Mouse (Mus musculus): ENCODE results near the gene Rps23. TPM values are rescaled to one million over a fixed set of nuclear protein-coding genes. Genes with fewer than 3 reads are reported as not detected.
"Not testable (repeated sequence)": the region's sequence is repeated elsewhere in the genome, so short reads cannot be mapped to it uniquely, and the experiment has no call there.

Rps23 gene
- polyA plus RNA-seq, 1 experiment from 2014 or later: 114 TPM

DNA sequence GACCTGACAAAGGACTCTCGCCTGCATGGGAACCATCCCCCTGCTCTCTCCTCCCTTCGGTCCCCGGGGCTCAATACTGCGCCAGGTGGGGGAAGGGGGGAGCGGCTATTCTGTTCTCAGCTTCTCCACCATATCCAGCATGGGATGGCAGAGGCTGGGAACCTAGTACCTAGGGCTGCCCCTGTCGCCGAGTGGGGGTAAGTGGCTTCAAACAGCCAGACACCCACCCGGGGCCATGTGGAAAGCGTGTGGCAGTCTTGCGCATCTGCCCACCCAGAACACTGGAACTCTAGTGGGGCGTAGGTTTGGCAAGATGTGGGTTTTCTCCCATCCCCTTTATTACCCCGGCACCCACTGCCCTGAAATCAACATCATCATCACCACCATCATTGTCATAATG is 15.4 kb upstream of the Rps23 start:
- Histone ChIP-seq H3K27ac (ENCODE audit: low read length) (no peak overlapping the region), H3K4me2 (ENCODE audit: low read length) (no peak overlapping the region), H3K9ac (replicated peaks; ENCODE audit: low read depth, low read length) (no peak overlapping the region), H3K36me3 (ENCODE audit: control insufficient read depth, insufficient read depth) (no peaks in the 10 kb centered on the region), H3K4me3 (replicated peaks; ENCODE audit: low read length) (no peak overlapping the region), H3K9me3 (ENCODE audit: control insufficient read depth, low read length) (no peaks in the 10 kb centered on the region), H3K27me3 (replicated peaks; ENCODE audit: control insufficient read depth, insufficient read depth, low read length) (no peaks in the 10 kb centered on the region), H3K4me1 (replicated peaks; ENCODE audit: control insufficient read depth, insufficient read depth, low read length) (no peaks in the 10 kb centered on the region)
- WGBS: 88% methylated on average over 12 of the region's 12 CpGs
- ATAC-seq: no peak

DNA sequence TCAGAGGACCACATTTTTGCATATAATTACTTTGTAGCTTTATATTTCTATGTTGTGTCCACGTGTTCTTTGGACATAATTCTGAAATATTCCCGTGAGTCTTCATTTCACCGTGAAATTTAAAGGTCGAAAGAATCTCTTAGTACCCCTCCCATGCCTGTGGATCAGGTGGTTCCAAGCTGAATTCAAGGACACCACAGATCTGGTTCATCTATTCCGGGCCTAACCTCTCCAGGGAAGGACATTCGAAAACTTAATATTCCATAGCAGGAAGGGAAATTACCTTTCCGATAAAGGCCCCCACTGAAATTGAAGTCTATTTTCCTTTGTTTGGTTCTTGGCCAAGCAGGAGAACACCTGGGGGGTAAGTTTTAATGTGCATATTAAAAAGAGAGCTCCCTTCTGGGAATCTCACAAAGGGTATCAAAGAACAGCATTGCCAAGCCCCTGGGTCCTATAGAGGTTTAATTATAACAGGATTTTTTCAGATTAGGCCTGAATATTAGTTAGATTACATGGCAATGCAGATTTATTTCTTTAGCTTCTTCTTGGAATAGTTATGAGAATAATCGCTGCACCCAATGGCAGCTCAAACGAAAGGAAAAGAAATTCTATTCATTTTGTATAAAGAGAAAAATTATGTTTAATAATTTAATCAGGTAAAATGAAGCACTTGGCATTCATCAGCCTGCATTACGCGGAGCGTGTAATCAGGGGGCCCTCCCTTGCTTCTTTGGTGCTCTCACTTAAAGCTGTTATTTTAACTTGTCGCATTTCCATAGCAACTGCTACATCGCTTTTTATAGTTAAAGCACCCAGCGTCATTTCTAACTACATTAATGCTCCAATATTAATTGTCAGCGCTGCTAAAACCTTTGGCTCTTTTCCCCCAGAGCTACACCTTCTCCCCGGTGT is 9.7 kb upstream of the Rps23 start:
- H3K9ac ChIP-seq (replicated peaks; ENCODE audit: low read depth, low read length): no peak overlapping the region
- no peak overlapping the region for H3K4me3 ChIP-seq (replicated peaks; ENCODE audit: low read length)
- WGBS: 33% methylated on average over 17 of the region's 17 CpGs
- peak; percentile 89 for ATAC-seq
- H3K4me2 ChIP-seq (ENCODE audit: low read length): no peak overlapping the region; the same call in 1 of the 2 replicates
- H3K27me3 ChIP-seq (replicated peaks; ENCODE audit: control insufficient read depth, insufficient read depth, low read length): no peaks in the 10 kb centered on the region
- H3K9me3 ChIP-seq (ENCODE audit: control insufficient read depth, low read length): no peaks in the 10 kb centered on the region
- peaks cover 14% of the 10 kb centered on the region for H3K4me1 ChIP-seq (replicated peaks; ENCODE audit: control insufficient read depth, insufficient read depth, low read length)
- H3K36me3 ChIP-seq (ENCODE audit: control insufficient read depth, insufficient read depth): no peaks in the 10 kb centered on the region
- H3K27ac ChIP-seq (ENCODE audit: low read length): peak overlapping the region; percentile 89

DNA sequence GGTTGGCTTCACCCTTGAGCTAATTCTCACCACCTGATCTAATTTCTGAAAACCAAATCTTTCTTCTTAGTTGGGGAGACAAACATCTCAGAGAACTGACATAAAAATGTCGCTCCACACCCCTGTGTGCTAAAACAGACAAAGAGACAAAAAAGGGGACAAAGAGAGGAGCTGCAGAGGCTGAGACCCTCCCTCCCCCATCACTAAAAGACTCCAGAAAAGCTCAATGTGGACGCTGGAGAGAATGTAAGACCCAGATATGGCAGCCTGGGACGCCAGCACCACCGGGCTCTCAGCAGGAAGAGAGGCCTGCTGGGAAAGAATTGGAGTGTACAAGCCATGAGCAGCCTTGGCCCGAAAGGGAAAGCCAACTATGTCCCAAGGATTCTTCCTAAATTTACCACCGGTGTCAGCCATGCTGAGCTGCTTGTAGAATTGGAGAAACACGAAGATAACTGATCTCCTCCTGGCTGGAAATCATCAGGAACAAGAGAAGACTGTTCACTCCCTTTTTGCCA is 9.0 kb upstream of the Rps23 start:
- Histone ChIP-seq H3K36me3 (ENCODE audit: control insufficient read depth, insufficient read depth) (no peaks in the 10 kb centered on the region), H3K4me1 (replicated peaks; ENCODE audit: control insufficient read depth, insufficient read depth, low read length) (peaks cover 14% of the 10 kb centered on the region), H3K4me3 (replicated peaks; ENCODE audit: low read length) (no peak overlapping the region), H3K9me3 (ENCODE audit: control insufficient read depth, low read length) (no peaks in the 10 kb centered on the region), H3K4me2 (ENCODE audit: low read length) (peak overlapping the region; percentile 26), H3K27me3 (replicated peaks; ENCODE audit: control insufficient read depth, insufficient read depth, low read length) (no peaks in the 10 kb centered on the region), H3K9ac (replicated peaks; ENCODE audit: low read depth, low read length) (no peak overlapping the region; the same call in 1 of the 2 replicates), H3K27ac (ENCODE audit: low read length) (peak overlapping the region; percentile 89)
- 30% methylated on average over 7 of the region's 7 CpGs for WGBS
- peak; percentile 39; the same call in 1 of the 2 replicates for ATAC-seq

DNA sequence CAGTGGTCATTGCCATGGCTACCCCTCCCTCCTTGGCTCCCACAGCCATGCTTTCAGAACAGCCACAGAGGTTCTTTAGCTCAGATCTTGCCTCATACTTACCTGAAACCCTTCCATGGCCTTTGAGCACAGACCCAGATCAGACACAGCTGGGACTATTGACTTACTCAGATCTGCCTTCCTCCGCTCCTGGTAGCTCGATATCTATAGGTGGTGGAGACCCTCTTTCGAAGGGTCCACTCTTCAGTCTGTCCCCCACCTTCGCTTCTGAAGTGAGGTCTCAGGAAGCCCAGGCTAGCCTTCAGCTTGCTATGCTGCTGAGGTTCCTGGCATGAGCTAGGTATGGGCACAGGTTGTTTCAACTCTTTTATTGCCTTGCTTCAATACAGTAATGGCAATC is 8.0 kb upstream of the Rps23 start:
- Histone ChIP-seq H3K36me3 (ENCODE audit: control insufficient read depth, insufficient read depth) (no peaks in the 10 kb centered on the region), H3K9me3 (ENCODE audit: control insufficient read depth, low read length) (no peaks in the 10 kb centered on the region), H3K4me2 (ENCODE audit: low read length) (no peak overlapping the region), H3K27me3 (replicated peaks; ENCODE audit: control insufficient read depth, insufficient read depth, low read length) (no peaks in the 10 kb centered on the region), H3K4me1 (replicated peaks; ENCODE audit: control insufficient read depth, insufficient read depth, low read length) (peaks cover 14% of the 10 kb centered on the region), H3K4me3 (replicated peaks; ENCODE audit: low read length) (no peak overlapping the region), H3K27ac (ENCODE audit: low read length) (no peak overlapping the region), H3K9ac (replicated peaks; ENCODE audit: low read depth, low read length) (no peak overlapping the region)
- ATAC-seq: no peak
- 94% methylated on average over 4 of the region's 4 CpGs for WGBS

DNA sequence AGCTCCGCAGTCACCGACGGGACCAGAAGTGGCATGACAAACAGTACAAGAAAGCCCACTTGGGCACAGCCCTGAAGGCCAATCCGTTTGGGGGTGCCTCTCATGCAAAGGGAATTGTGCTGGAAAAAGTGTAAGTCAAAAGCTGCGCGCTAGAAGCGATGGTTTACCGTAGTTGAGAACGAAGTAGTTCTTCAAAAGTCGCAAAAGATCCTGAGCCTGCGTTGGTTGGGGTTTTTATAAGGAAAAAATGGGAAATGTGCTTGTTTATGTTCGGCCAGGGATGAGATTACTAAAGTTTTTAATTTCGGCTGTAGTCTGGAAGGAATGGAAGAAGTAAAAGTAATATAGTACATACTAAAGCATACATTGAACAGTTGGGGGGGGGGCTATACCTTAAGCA is 859 bp downstream of the Rps23 start:
- not testable (repeated sequence) for H3K27me3 ChIP-seq (replicated peaks; ENCODE audit: control insufficient read depth, insufficient read depth, low read length); ATAC-seq; H3K4me1 ChIP-seq (replicated peaks; ENCODE audit: control insufficient read depth, insufficient read depth, low read length); H3K9me3 ChIP-seq (ENCODE audit: control insufficient read depth, low read length); H3K27ac ChIP-seq (ENCODE audit: low read length)
- peaks cover 12% of the 10 kb centered on the region for H3K36me3 ChIP-seq (ENCODE audit: control insufficient read depth, insufficient read depth)
- H3K4me2 ChIP-seq (ENCODE audit: low read length): peak overlapping the region; percentile 68
- peak overlapping the region; percentile 93 for H3K9ac ChIP-seq (replicated peaks; ENCODE audit: low read depth, low read length)
- WGBS: 1% methylated on average over 13 of the region's 13 CpGs
- H3K4me3 ChIP-seq (replicated peaks; ENCODE audit: low read length): peak overlapping the region; percentile 84

DNA sequence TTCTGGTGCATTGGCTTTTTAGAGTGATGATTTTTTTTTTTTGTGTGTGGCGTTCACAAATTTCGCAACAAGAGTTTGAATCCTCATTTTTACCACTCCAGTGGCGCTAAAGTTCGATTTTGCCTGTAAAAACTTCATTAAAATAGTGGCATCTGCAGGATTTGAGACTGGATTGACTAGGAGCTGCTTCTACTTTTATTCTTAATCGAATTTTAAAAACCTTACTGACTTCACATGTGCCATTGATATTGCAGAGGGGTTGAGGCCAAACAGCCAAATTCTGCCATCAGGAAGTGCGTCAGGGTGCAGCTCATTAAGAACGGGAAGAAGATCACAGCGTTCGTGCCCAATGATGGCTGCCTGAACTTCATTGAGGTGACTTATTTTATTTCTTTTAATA is 1.3 kb downstream of the Rps23 start:
- peak overlapping the region; percentile 93; the same call in 1 of the 2 replicates for H3K9ac ChIP-seq (replicated peaks; ENCODE audit: low read depth, low read length)
- H3K4me3 ChIP-seq (replicated peaks; ENCODE audit: low read length): peak overlapping the region; percentile 84
- H3K4me2 ChIP-seq (ENCODE audit: low read length): peak overlapping the region; percentile 68
- H3K4me1 ChIP-seq (replicated peaks; ENCODE audit: control insufficient read depth, insufficient read depth, low read length): peaks cover 6% of the 10 kb centered on the region; the same call in 1 of the 2 replicates
- H3K27me3 ChIP-seq (replicated peaks; ENCODE audit: control insufficient read depth, insufficient read depth, low read length): no peaks in the 10 kb centered on the region
- H3K9me3 ChIP-seq (ENCODE audit: control insufficient read depth, low read length): no peaks in the 10 kb centered on the region
- ATAC-seq: no peak
- no peak overlapping the region for H3K27ac ChIP-seq (ENCODE audit: low read length)
- peaks cover 12% of the 10 kb centered on the region for H3K36me3 ChIP-seq (ENCODE audit: control insufficient read depth, insufficient read depth)
- 48% methylated on average over 9 of the region's 9 CpGs for WGBS

DNA sequence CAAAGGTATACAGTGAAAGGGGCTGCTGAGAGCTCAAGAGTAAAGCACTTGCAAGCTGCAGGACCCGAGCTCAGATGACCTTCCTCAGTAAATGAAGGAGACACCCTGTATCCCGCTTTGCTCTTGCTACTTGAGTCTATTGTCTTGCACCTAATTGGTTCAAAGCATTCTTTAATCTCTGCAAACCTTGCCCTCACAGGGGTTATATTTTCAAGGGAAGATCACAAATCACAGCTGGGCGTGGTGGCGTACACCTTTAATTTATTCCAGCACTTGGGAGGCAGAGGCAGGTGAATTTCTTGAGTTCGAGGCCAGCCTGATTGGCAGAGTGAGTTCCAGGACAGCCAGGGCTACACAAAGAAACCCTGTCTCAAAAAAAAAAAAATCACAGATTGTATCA is 2.4 kb downstream of the Rps23 start:
- H3K4me2 ChIP-seq (ENCODE audit: low read length): no peak overlapping the region
- H3K27ac ChIP-seq (ENCODE audit: low read length): no peak overlapping the region
- no peaks in the 10 kb centered on the region for H3K9me3 ChIP-seq (ENCODE audit: control insufficient read depth, low read length)
- no peak for ATAC-seq
- 88% methylated on average over 5 of the region's 5 CpGs for WGBS
- peaks cover 6% of the 10 kb centered on the region; the same call in 1 of the 2 replicates for H3K4me1 ChIP-seq (replicated peaks; ENCODE audit: control insufficient read depth, insufficient read depth, low read length)
- no peak overlapping the region for H3K4me3 ChIP-seq (replicated peaks; ENCODE audit: low read length)
- H3K9ac ChIP-seq (replicated peaks; ENCODE audit: low read depth, low read length): no peak overlapping the region
- peaks cover 12% of the 10 kb centered on the region for H3K36me3 ChIP-seq (ENCODE audit: control insufficient read depth, insufficient read depth)
- H3K27me3 ChIP-seq (replicated peaks; ENCODE audit: control insufficient read depth, insufficient read depth, low read length): no peaks in the 10 kb centered on the region

DNA sequence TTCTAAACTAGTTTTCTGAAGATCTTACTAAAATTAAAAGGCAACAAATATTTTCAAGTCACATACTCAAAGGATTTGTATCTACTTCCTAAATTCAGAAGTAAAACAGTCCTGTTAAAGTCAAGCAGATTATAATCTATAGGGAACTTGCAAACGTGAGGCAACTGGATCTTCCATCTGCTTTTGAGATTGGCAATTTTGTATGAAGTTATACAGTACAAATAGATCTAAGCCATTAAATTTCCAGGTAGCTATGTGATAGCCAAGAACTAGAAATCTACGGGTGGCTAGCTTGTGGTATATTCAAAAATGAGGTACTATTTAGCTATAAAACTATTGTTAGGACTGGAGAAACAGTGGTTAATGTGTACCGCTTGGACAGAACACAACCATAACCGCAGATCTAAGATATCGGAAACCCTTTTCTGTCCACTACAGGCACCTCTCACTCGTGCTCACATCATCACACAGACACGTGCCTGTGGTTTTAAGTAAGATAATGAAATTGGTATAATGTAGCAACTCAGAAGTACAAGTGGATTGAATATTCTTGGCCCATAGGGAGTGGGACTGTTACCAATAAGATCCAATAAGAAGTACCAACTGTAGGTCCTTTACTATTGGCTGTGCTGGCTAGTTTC is 3.5 kb downstream of the Rps23 start:
- Histone ChIP-seq H3K9me3 (ENCODE audit: control insufficient read depth, low read length) (no peaks in the 10 kb centered on the region), H3K27me3 (replicated peaks; ENCODE audit: control insufficient read depth, insufficient read depth, low read length) (no peaks in the 10 kb centered on the region), H3K36me3 (ENCODE audit: control insufficient read depth, insufficient read depth) (peaks cover 12% of the 10 kb centered on the region), H3K9ac (replicated peaks; ENCODE audit: low read depth, low read length) (no peak overlapping the region), H3K4me2 (ENCODE audit: low read length) (no peak overlapping the region), H3K27ac (ENCODE audit: low read length) (no peak overlapping the region), H3K4me1 (replicated peaks; ENCODE audit: control insufficient read depth, insufficient read depth, low read length) (peaks cover 6% of the 10 kb centered on the region; the same call in 1 of the 2 replicates), H3K4me3 (replicated peaks; ENCODE audit: low read length) (no peak overlapping the region)
- 81% methylated on average over 7 of the region's 7 CpGs for WGBS
- ATAC-seq: no peak

DNA sequence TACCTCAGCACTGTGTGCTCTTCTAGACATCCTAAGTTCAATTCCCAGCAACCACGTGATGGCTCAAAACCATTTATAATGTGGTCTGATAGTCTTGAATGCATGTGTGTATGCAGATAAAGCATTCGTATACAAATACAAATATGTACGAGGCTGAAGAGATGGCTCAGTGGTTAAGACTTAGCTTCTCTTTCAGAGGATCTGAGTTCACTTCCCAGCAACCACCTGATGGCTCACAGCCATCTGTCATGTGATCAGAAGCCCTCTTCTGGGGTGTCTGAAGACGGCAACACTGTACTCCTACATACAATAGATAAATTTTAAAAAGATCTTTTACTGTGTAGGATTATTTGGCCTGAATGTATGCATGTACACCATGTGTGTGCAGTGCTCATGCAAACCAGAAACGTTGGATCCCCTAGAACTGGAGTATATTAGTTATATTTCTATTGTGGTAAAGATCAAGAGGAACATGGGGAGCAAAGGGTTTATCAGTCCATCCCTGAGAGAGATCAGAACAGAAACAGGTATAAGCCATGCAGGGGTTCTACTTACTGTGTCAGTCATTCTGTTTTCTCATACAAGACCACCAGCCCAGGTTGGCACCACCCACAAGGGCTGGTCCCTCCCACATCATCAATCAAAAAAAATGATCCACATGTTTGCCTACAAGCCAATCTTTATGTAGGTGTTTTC is 4.3 kb downstream of the Rps23 start:
- no peaks in the 10 kb centered on the region for H3K27me3 ChIP-seq (replicated peaks; ENCODE audit: control insufficient read depth, insufficient read depth, low read length)
- H3K36me3 ChIP-seq (ENCODE audit: control insufficient read depth, insufficient read depth): peaks cover 12% of the 10 kb centered on the region
- H3K27ac ChIP-seq (ENCODE audit: low read length): no peak overlapping the region
- ATAC-seq: no peak
- no peak overlapping the region for H3K4me2 ChIP-seq (ENCODE audit: low read length)
- WGBS: 71% methylated on average over 5 of the region's 5 CpGs
- no peaks in the 10 kb centered on the region for H3K9me3 ChIP-seq (ENCODE audit: control insufficient read depth, low read length)
- H3K9ac ChIP-seq (replicated peaks; ENCODE audit: low read depth, low read length): no peak overlapping the region
- H3K4me3 ChIP-seq (replicated peaks; ENCODE audit: low read length): no peak overlapping the region
- peaks cover 6% of the 10 kb centered on the region; the same call in 1 of the 2 replicates for H3K4me1 ChIP-seq (replicated peaks; ENCODE audit: control insufficient read depth, insufficient read depth, low read length)

Measured in forebrain, embryonic 16.5 days (tissue).